Mouse (Mus musculus) liver, adult 2 months (tissue): ENCODE data around the gene Rbbp8nl. TPM values are rescaled to one million over a fixed set of nuclear protein-coding genes. Genes with fewer than 3 reads are reported as not detected.
A peak's percentile ranks its signal among the peaks of the same experiment; 100 is the strongest.

ENCODE experiments used
- DNase-seq: peaks from one replicate; pipeline ENCODE4 v3.0.0-alpha.2; 2011; ENCODE audit warnings: low read depth, low spot score; ENCODE audit errors: extremely low read depth
- H3K27ac ChIP-seq: fragments of 200-500 bp; replicated peaks from 2 replicates; pipeline ENCODE4 v1.5.1; 2012; ENCODE audit warnings: low read depth, mild to moderate bottlenecking, control low read depth, inconsistent platforms, low read length; ENCODE audit not compliant: insufficient read depth
- H3K27me3 ChIP-seq: fragments of 200-500 bp; 2 replicates; pipeline ENCODE4 v1.6.1; 2012; ENCODE audit warnings: mild to moderate bottlenecking, moderate library complexity, low read length, inconsistent platforms; ENCODE audit not compliant: control insufficient read depth, insufficient read depth
- H3K36me3 ChIP-seq: fragments of 200-500 bp; 2 replicates; pipeline ENCODE4 v1.6.1; 2012; ENCODE audit warnings: low read length, inconsistent platforms; ENCODE audit not compliant: control insufficient read depth, insufficient read depth
- H3K4me1 ChIP-seq: fragments of 200-500 bp; 2 replicates; pipeline ENCODE4 v1.6.1; 2011; ENCODE audit warnings: low read length; ENCODE audit not compliant: control insufficient read depth, insufficient read depth
- H3K4me3 ChIP-seq: fragments of 200-500 bp; 2 replicates; pipeline ENCODE4 v1.5.1; 2011; ENCODE audit warnings: low read depth, mild to moderate bottlenecking, control low read depth, low read length, moderate library complexity; ENCODE audit not compliant: insufficient read depth
- H3K79me2 ChIP-seq: fragments of 200-500 bp; 2 replicates; pipeline ENCODE4 v1.6.1; 2012; ENCODE audit warnings: inconsistent platforms, mild to moderate bottlenecking, low read length, moderate library complexity; ENCODE audit not compliant: control insufficient read depth, insufficient read depth
- H3K9ac ChIP-seq: fragments of 200-500 bp; 2 replicates; pipeline ENCODE4 v1.6.1; 2012; ENCODE audit warnings: low read depth, mild to moderate bottlenecking, control low read depth, inconsistent platforms, low read length
- CTCF ChIP-seq: fragments of 200-500 bp; IDR thresholded peaks from 2 replicates; pipeline ENCODE4 v1.5.1; 2011; ENCODE audit warnings: low read depth, low read length, control low read depth
- POLR2A ChIP-seq: fragments of 200-500 bp; IDR thresholded peaks from 2 replicates; pipeline ENCODE4 v1.6.1; 2011; ENCODE audit warnings: low read length, control low read depth; ENCODE audit not compliant: insufficient read depth; ENCODE audit errors: extremely low read depth
- WGBS: fragments of 180-500 bp; shearing (Covaris S2); methylation state at CpG from one replicate; pipeline ENCODE4 v1.1.7; 2018; 5-methylcytosine and 5-hydroxymethylcytosine counted together
- polyA plus RNA-seq: library from polyadenylated mRNA; depleted of rRNA; stranded (reverse); fragments of >200 nt; gene quantifications from 2 replicates; pipeline ENCODE4 v1.2.3, GENCODE M21; 2012; rRNA removed
- total RNA-seq: library from RNA; depleted of rRNA; stranded (reverse); fragments of >200 nt; gene quantifications from 2 replicates; pipeline ENCODE4 v1.2.3, GENCODE M21; 2014; rRNA removed

Gene Rbbp8nl
- total RNA-seq (not detected in 2 replicates), polyA plus RNA-seq (not detected in 2 replicates)

GRCm38 (mm10) chr2:180289440-180290108 lies at the start of gene Rbbp8nl:
TSS of gene Rbbp8nl (minus strand) at chr2:180289879.
- DNase-seq = no peak
- Histone ChIP-seq H3K36me3 (no peaks in the 10 kb centered on the region), H3K79me2 (no peaks in the 10 kb centered on the region), H3K27ac (no peak within 1 kb of the TSS), H3K9ac (no peak within 1 kb of the TSS), H3K27me3 (no peaks in the 10 kb centered on the region; the same call in 1 of the 2 replicates), H3K4me3 (no peak within 1 kb of the TSS), H3K4me1 (no peaks in the 10 kb centered on the region)
- 77% methylated on average over 16 of the region's 16 CpGs for WGBS
- TF ChIP-seq CTCF (no peak), POLR2A (no peak)

GRCm38 (mm10) chr2:180334551-180334986 lies 44.9 kb upstream of the Rbbp8nl start, which contains the start of gene Gata5:
TSS of gene Gata5 (minus strand) at chr2:180334699.
- no peaks in the 10 kb centered on the region for H3K79me2 ChIP-seq
- H3K4me3 ChIP-seq = peak within 1 kb of the TSS; percentile 47; the same call in 1 of the 2 replicates
- DNase-seq = no peak
- H3K27me3 ChIP-seq = peaks cover 18% of the 10 kb centered on the region
- WGBS = 1% methylated on average over 33 of the region's 33 CpGs
- H3K9ac ChIP-seq = peak within 1 kb of the TSS; percentile 47
- H3K36me3 ChIP-seq = no peaks in the 10 kb centered on the region
- H3K4me1 ChIP-seq = peaks cover 2% of the 10 kb centered on the region; the same call in 1 of the 2 replicates
- TF ChIP-seq CTCF = no peak
- TF ChIP-seq POLR2A = no peak
- H3K27ac ChIP-seq = no peak within 1 kb of the TSS

- peaks cover 2% of the 10 kb centered on the region; the same call in 1 of the 2 replicates for H3K4me1 ChIP-seq
- H3K4me3 ChIP-seq = peak overlapping the region; percentile 47; the same call in 1 of the 2 replicates
- TF ChIP-seq CTCF = no peak
- TF ChIP-seq POLR2A = no peak
- H3K9ac ChIP-seq = no peak overlapping the region; the same call in 1 of the 2 replicates
- H3K79me2 ChIP-seq = no peaks in the 10 kb centered on the region
- H3K27ac ChIP-seq = no peak overlapping the region
- H3K27me3 ChIP-seq = peaks cover 18% of the 10 kb centered on the region
- no peak for DNase-seq
- WGBS = 3% methylated on average over 69 of the region's 69 CpGs
- no peaks in the 10 kb centered on the region for H3K36me3 ChIP-seq
Observed at GRCm38 (mm10) chr2:180333778-180334550, 44.3 kb upstream of the Rbbp8nl start.

GRCm38 (mm10) chr2:180329466-180329865 lies 39.8 kb upstream of the Rbbp8nl start:
- no peak overlapping the region for H3K27ac ChIP-seq
- no peaks in the 10 kb centered on the region for H3K4me1 ChIP-seq
- H3K9ac ChIP-seq = no peak overlapping the region
- peaks cover 12% of the 10 kb centered on the region for H3K27me3 ChIP-seq
- H3K79me2 ChIP-seq = no peaks in the 10 kb centered on the region
- no peak for DNase-seq
- TF ChIP-seq CTCF = no peak
- TF ChIP-seq POLR2A = no peak
- no peaks in the 10 kb centered on the region for H3K36me3 ChIP-seq
- no peak overlapping the region for H3K4me3 ChIP-seq
- WGBS = 98% methylated on average over 1 of the region's 1 CpGs

GRCm38 (mm10) chr2:180322674-180323355 lies 33.1 kb upstream of the Rbbp8nl start:
- no peak overlapping the region for H3K27ac ChIP-seq
- no peak for DNase-seq
- H3K36me3 ChIP-seq = no peaks in the 10 kb centered on the region
- no peak overlapping the region for H3K9ac ChIP-seq
- 51% methylated on average over 14 of the region's 14 CpGs for WGBS
- no peak overlapping the region for H3K4me3 ChIP-seq
- H3K79me2 ChIP-seq = no peaks in the 10 kb centered on the region
- no peaks in the 10 kb centered on the region for H3K27me3 ChIP-seq
- H3K4me1 ChIP-seq = no peaks in the 10 kb centered on the region
- TF ChIP-seq POLR2A (no peak), CTCF (no peak)
